Mouse (Mus musculus) retina, embryonic 14.5 days (tissue): ENCODE results near the gene Qrich1.

Experiments used
- DNase-seq: peaks from one replicate; pipeline ENCODE4 v3.0.0-alpha.2; 2015; ENCODE audit warnings: low spot score

Qrich1 gene

GRCm38 (mm10) chr9:108492043-108492750, 24.4 kb upstream of the Qrich1 start:
- no peak for DNase-seq

- no peak for DNase-seq
Observed at GRCm38 (mm10) chr9:108493246-108493645, 23.4 kb upstream of the Qrich1 start.

GRCm38 (mm10) chr9:108494146-108494825, 22.3 kb upstream of the Qrich1 start:
- no peak for DNase-seq

DNA sequence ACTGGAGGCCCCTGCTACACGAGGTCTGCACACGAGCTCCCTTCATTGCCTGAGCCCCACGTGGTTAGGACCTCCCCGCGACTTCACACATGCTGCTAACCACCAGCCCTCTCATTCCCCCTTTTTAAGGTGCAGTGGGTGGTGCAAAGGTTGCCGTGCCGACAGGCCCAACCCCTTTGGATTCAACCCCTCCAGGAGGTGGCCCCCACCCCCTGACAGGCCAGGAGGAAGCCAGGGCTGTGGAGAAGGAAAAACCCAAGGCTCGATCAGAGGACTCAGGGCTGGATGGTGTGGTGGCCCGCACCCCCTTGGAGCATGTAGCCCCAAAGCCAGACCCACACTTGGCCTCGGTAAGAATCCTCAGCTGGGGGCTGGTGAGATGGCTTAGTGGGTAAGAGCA, 21.7 kb upstream of the Qrich1 start:
- DNase-seq: no peak

GRCm38 (mm10) chr9:108499231-108499630, 17.4 kb upstream of the Qrich1 start:
- no peak for DNase-seq

DNA sequence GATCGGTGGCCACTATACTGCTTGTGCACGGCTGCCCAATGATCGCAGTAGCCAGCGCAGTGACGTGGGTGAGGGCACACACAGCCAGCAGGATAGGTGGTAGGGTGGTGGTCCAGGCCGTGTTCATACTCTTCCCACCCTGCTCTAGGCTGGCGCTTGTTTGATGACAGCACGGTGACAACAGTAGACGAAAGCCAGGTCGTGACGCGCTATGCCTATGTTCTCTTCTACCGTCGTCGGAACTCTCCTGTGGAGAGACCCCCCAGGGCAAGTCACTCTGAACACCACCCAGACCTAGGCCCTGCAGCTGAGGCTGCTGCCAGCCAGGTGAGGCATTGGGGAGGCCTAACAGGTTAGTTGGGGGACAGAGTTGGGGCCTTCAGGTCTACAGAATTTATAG, 16.7 kb upstream of the Qrich1 start:
- no peak for DNase-seq

- DNase-seq: no peak
Observed at GRCm38 (mm10) chr9:108506901-108507300, 9.7 kb upstream of the Qrich1 start.

- peak; percentile 97 for DNase-seq
Observed at GRCm38 (mm10) chr9:108507619-108508434, 8.8 kb upstream of the Qrich1 start, which contains the start of gene Qars. TSS of gene Qars (plus strand) at chr9:108507706.

GRCm38 (mm10) chr9:108508776-108509175, 7.8 kb upstream of the Qrich1 start:
- DNase-seq: no peak

- DNase-seq: peak; percentile 85
Observed at GRCm38 (mm10) chr9:108517253-108517930, 786 bp downstream of the Qrich1 start.

- peak; percentile 63 for DNase-seq
Observed at GRCm38 (mm10) chr9:108517931-108518332, 1.3 kb downstream of the Qrich1 start.

DNA sequence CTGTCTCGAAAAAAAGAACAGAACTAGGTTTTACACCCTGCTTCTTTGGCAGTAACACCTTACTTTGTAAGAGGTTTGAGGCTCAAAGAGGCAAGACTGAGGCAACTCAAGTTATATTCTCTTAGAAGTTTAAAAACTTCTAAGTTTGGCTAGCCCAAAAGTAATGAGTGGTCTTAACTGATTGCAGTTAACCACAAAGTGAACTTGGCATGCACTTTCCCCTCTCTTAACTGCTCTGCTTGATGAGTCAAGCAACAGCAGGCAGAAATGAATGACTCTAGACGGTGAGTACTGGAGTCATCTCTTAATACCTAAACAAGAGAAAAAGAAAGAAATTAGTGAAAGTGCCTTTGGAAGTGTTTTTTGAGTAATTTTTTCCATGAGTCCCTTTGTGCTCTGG, 5.0 kb downstream of the Qrich1 start:
- DNase-seq: no peak

GRCm38 (mm10) chr9:108523341-108523740, 6.7 kb downstream of the Qrich1 start:
- DNase-seq: no peak

- no peak for DNase-seq
Observed at GRCm38 (mm10) chr9:108525400-108525799, 8.8 kb downstream of the Qrich1 start.

GRCm38 (mm10) chr9:108530954-108531353, 14.3 kb downstream of the Qrich1 start:
- no peak for DNase-seq

DNA sequence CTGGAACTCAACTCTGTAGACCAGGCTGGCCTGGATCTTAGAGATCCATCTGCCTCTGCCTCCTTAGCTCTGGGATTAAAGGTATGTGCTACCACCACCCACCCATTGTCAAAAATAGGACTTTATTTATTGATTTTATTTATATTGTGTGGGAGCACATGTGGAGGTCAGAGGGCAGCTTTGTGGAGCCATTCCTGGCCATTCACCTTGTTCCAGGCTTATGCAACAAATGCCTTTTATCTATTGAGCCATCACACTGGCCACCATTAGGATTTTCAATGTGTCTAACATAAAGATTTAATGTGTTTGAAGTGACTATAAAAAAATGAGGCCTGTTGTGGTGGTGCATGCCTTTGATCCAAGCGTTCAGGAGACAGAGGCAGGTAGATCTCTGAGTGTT, 14.9 kb downstream of the Qrich1 start:
- DNase-seq: no peak

DNA sequence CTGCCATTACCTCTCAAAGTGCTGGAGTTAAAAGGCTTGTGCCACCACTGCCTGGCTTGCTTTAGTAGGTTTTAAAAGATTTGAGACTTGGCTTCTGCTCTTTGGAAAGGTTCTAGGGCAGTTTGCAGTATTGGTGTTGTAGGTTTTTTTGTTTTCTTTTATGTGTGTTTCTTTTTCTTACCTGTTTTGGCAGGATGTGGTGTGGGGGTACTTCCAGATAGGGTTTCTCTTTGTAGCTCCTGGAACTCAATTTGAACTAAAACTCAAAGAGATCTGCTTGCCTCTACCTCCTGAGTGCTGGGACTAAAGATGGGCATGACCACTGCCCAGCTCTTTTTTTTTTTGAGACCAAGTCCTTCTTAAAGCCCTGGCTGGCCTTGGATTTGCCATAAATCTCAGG, 24.2 kb downstream of the Qrich1 start:
- no peak for DNase-seq

GRCm38 (mm10) chr9:108545986-108546385, 29.4 kb downstream of the Qrich1 start:
- DNase-seq: no peak

- no peak for DNase-seq
Observed at GRCm38 (mm10) chr9:108546875-108547274, 30.3 kb downstream of the Qrich1 start.

- no peak for DNase-seq
Observed at GRCm38 (mm10) chr9:108559169-108559568, 42.6 kb downstream of the Qrich1 start.

- DNase-seq: peak; percentile 97
Observed at GRCm38 (mm10) chr9:108560227-108560841, 43.7 kb downstream of the Qrich1 start, which contains the start of gene Impdh2. TSS of gene Impdh2 (plus strand) at chr9:108560286.

GRCm38 (mm10) chr9:108563671-108564070, 47.1 kb downstream of the Qrich1 start:
- DNase-seq: no peak
